Mouse (Mus musculus): ENCODE results near the gene Cd3eap. TPM values are rescaled to one million over a fixed set of nuclear protein-coding genes. Genes with fewer than 3 reads are reported as not detected.

Gene Cd3eap
- total RNA-seq, 2 experiments from 2014 or later: 15.9 to 18.7 TPM

GRCm38 (mm10) chr7:19363881-19364280 lies 4.6 kb upstream of the Cd3eap start:
- intact Hi-C loops (cut with DNase I): no loop called here
- peak; percentile 62 for DNase-seq

- intact Hi-C loops (cut with DNase I): no loop called here
- DNase-seq: no peak
Measured at GRCm38 (mm10) chr7:19362276-19362675, 3.0 kb upstream of the Cd3eap start.

GRCm38 (mm10) chr7:19361720-19362119 lies 2.4 kb upstream of the Cd3eap start:
- DNase-seq: peak; percentile 64
- intact Hi-C loops (cut with DNase I): no loop called here

DNA sequence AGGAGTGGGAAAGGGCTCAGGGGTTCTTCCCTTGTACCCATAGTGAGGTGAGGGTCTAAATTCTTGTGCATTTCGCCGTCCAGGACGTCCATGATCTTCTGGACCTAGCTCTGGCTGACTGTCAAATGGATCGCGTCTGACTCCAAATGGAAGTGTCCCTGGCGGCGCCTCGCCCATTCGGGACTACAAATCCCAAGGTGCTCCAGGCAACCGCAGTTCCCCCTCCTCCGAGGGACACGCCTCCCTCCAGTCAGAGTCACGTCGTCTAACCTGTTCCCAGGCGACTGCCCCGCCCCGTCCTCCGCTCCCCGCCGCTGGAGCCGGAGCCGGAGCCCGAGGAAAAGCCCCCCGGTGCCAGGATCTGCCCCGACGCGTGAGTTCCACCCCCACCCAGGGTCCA lies 1.7 kb upstream of the Cd3eap start:
- intact Hi-C loops (cut with DNase I): no loop called here
- DNase-seq: peak; percentile 86

GRCm38 (mm10) chr7:19359892-19360641 lies 784 bp upstream of the Cd3eap start:
- intact Hi-C loops (cut with DNase I): no loop called here
- DNase-seq: peak; percentile 57

DNA sequence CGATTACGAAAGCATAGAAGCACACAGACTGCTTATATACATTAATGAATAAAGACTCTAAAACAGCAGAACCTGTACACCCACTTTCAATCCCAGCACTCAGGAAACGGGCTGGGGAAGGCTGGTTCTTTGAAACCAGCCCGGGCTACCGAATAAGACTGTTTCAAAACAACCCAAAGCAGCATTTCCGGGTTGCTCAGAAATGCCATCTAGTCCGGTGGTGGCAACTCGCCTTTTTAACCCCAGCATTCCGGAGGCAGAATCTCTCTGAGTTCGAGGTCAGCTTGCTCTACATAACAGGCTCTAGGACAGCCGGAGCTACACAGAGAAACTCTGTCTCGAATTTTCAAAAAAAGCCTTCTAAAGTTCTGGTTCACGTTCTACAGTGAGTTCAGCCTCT lies 649 bp downstream of the Cd3eap start:
- DNase-seq: no peak
- intact Hi-C loops (cut with DNase I): no loop called here

DNA sequence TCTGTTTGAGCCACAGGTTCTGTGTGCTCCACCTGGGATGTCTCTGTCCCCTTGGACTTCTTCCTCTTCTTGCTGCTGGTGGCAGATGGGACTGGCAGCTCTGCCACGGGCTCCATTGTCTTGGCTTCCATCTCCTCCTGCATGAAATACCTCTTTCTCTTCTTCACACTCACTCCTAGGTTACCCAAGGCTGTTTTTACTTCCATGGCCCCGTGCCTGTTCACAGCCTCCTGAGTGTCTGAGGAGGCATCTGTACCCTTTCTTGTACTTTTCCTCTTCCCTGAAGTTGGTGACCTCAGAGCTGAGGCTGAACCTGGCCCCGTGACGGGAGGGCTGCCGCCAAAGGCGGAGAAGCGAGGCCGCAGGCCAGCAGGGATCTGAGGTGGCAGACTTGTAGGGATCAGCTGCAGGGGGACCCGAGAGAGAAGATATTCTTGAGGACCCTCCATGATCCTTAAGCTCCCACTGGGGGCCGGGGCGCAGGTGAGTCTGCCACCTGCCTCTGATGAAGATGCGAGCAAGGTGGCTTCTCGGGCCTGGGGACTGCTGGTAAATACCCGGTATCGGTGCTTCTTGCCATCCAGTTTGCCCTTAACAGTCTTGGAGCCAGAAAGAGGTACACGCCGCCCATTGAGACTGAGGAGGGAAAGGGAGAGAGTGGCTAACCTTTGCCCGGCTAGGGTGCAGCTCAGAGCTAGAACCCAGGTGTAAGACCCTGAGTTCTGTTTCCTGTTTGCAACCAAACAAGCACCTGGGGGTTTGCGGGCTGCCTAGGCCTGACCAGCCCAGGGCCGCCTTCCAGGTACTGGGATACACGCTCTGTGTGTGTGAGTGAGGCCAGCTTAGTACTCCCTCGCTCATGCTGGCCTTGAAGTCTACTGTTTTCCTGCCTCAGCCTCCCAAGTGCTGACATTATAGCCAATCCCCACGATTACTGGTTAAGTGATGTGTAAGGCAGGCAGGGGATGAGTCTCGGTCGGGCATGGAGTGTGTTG lies 1.6 kb downstream of the Cd3eap start:
- no peak for DNase-seq

GRCm38 (mm10) chr7:19356311-19356710 lies 3.0 kb downstream of the Cd3eap start:
- intact Hi-C loops (cut with DNase I): no loop called here
- no peak for DNase-seq

More for the DNA sequence above, 1.6 kb downstream of the Cd3eap start:
- intact Hi-C loops (cut with DNase I): no loop called here

DNA sequence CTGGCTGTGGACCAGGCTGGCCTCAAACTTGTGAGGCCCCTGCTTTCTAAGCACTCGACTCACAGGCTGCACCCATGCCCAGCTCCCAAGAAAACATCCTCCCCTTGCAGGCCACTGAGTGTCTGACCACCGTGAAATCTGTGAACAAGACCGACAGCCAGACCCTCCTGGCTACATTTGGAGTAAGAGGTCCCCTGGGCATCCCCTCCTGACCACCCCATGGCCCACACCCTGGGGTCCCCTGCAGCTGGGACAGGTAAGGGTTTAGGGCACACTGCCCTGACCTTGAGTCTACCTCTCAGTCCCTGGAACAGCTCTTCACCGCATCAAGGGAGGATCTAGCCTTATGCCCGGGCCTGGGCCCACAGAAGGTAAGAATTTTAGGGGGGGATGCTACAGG lies 4.3 kb downstream of the Cd3eap start:
- intact Hi-C loops (cut with DNase I): no loop called here
- DNase-seq: no peak

GRCm38 (mm10) chr7:19350221-19350620 lies 9.1 kb downstream of the Cd3eap start:
- intact Hi-C loops (cut with DNase I): no loop called here
- no peak for DNase-seq

GRCm38 (mm10) chr7:19349188-19349915 lies 9.9 kb downstream of the Cd3eap start:
- DNase-seq: no peak
- intact Hi-C loops (cut with DNase I): no loop called here

GRCm38 (mm10) chr7:19344938-19345471 lies 14.3 kb downstream of the Cd3eap start:
- DNase-seq: peak; percentile 97
- intact Hi-C loops (cut with DNase I): no loop called here

DNA sequence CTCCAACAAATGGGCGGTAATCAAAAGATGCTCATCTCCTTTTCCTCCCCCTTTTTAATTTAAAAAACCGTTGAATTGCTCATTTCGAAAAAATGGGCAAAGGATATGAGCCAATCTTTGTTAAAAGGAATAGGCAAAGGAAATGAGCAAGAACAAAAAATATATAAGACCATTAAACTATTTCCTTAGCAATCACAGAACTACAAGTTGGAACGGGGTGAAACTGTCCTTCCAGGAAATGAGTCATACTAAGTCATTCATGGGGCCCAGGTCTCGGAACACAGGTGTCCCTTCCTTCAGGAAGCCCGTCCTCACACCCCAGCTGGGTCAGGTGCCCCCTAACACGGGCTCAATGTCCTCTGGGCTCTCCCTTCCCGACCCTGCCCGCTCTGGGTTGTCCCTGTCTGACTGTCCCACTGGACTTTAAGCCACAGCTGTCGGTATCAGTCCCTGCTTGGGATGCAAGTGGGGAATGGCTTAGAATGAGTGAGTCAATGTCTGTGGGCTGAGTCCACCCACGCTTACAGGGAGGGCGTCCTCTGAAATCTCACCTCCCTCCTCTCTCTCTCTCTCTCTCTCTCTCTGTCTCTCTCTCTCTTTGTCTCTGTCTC lies 14.9 kb downstream of the Cd3eap start, which contains the start of gene Ercc1:
Ercc1 (plus strand) TSS at position 542 of the 611 bp plus-strand sequence.
- intact Hi-C loops (cut with DNase I): no loop called here
- DNase-seq: no peak

DNA sequence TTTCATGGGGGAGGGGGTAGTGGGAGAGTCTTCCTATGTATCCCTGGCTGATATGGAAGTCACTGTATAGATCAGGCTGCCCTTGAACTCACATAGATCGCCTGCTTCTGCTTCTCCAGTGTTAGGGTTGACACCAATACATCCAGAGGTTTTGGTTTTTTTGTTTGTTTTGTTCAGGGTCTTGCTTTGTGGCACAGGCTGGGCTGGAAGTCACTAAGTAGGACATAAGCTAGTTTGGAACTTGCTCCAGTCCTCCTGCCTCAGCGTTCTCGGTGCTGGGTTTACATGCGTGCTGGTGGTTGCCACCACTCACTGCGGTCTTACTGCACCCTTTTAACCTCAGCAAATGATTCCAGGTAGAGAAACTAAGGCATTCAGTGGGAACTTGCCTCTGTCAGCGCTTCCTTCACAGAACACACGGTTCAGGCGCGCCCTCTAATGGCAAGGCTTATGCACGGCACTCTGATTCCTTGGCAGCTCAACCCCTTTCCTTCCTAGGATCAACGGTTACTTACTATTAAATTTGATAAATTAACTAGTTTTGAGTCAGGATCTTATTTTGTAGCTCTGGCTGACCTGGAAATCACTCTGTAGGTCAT lies 16.0 kb downstream of the Cd3eap start:
- intact Hi-C loops (cut with DNase I): loop anchor here (2.0 kb wide), 1 partner anchor 43 kb away; no protein-coding TSS in a partner anchor
- DNase-seq: peak; percentile 69

GRCm38 (mm10) chr7:19342481-19343027 lies 16.7 kb downstream of the Cd3eap start:
- intact Hi-C loops (cut with DNase I): loop anchor here (2.0 kb wide), 1 partner anchor 42 kb away; no protein-coding TSS in a partner anchor

DNA sequence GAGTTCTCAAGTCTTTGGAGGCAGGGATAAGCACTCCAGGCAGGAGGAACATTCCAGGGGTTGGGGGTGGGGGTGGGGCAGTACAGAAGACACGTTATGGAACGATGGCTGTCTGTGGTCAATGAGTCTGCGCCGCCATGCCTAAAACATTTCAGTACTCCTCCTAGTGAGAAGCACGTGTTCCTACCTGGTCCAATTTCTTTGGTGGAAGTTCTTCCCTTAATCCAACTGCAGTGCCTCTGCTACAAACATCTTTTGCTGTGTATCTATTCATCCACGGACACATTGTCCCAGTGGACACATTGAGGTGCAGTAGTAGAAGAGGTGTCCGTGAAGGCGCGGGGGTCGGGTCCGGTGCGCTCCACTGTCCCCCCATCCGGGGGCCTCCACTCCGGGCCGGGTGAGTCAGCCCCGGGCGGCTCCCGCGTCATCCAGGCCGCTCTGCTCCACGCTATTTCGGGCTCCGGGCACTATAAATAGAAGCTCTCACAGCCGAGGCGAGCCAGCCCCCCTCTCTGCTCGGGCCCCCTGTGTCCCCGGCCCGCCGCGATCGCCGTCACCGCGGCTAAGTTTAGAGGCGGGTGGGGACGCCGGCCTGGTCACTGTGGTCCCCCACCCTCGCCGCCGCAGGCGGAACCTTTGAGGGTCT lies 17.4 kb downstream of the Cd3eap start:
- DNase-seq: no peak
- intact Hi-C loops (cut with DNase I): loop anchor here (2.0 kb wide), 1 partner anchor 41 kb away; no protein-coding TSS in a partner anchor

More at GRCm38 (mm10) chr7:19342481-19343027, 16.7 kb downstream of the Cd3eap start:
- DNase-seq: peak; percentile 86

- no peak for DNase-seq
- intact Hi-C loops (cut with DNase I): no loop called here
Measured at GRCm38 (mm10) chr7:19341250-19341649, 18.0 kb downstream of the Cd3eap start.

DNA sequence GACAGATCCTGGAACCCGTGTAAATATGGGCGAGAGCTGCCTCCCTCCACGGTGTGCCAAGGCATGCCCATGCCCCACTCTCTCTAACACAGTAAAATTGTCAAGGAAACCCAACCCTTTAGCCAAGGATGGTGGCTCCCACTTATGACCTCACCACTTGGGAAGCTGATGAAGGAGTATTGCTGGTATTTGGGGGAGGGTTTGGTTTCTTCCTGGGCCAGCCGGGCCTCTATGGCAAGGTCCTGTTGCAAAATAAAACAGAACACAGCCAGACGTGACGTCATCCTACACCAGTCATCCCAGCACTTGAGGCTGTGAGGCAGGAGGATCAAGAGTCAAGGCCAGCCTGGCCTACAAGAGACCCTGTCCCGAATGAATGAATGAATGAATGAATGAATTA lies 20.7 kb downstream of the Cd3eap start:
- no peak for DNase-seq
- intact Hi-C loops (cut with DNase I): no loop called here

DNA sequence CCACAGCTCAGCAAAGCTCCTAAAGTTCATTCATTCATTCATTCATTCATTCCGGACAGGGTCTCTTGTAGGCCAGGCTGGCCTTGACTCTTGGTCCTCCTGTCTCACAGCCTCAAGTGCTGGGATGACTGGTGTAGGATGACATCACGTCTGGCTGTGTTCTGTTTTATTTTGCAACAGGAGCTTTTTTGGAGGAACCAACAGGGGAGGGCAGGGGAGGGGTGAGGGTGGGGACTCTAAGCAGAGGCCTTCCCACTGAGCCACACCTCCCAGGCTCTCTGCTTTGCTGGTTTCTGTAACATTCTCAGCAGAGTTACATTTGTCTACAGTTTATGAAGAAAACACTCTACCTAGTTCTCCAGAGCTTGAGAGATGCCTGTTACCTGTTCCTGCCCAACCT lies 21.2 kb downstream of the Cd3eap start:
- intact Hi-C loops (cut with DNase I): no loop called here
- no peak for DNase-seq
